Mouse (Mus musculus): Measurements from ENCODE around the gene Pcyt1a. TPM values are rescaled to one million over a fixed set of nuclear protein-coding genes. Genes with fewer than 3 reads are reported as not detected.
A peak's percentile ranks its signal among the peaks of the same experiment; 100 is the strongest.

Pcyt1a gene
- total RNA-seq, 2 experiments from 2014 or later, result 52.4 to 58.4 TPM

DNA sequence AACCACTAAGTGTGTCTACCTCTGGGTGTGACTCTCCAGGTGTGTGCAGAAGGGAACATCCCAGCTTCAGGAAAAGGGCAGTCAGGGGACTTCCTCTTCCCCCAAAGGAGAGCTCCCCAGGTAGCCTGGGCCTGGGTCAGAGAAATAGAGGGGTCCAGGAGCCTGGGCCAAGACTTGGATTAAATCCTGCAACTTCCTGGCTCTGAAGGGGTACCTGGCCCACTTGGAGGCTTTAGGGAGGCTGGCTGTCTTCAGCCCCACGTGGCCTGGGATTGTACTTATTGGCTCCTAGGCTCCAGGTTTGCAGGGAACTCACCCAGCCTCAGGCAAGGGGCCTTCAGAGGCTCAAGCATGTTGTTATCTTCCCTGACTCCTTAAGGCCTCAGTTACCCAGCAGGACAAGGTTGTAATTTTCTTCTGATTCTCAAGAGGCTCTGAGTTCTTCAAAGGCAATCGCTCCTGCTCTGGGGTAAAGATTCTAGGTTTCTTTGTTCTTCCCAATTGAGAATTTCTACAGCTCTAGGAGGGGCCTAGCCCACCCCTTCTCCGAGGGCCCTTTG is 77.9 kb downstream of the Pcyt1a start:
- no peak for DNase-seq
- intact Hi-C loops (cut with DNase I), result loop anchor here (5.0 kb wide), 1 partner anchor 104 kb away; no protein-coding TSS in a partner anchor

DNA sequence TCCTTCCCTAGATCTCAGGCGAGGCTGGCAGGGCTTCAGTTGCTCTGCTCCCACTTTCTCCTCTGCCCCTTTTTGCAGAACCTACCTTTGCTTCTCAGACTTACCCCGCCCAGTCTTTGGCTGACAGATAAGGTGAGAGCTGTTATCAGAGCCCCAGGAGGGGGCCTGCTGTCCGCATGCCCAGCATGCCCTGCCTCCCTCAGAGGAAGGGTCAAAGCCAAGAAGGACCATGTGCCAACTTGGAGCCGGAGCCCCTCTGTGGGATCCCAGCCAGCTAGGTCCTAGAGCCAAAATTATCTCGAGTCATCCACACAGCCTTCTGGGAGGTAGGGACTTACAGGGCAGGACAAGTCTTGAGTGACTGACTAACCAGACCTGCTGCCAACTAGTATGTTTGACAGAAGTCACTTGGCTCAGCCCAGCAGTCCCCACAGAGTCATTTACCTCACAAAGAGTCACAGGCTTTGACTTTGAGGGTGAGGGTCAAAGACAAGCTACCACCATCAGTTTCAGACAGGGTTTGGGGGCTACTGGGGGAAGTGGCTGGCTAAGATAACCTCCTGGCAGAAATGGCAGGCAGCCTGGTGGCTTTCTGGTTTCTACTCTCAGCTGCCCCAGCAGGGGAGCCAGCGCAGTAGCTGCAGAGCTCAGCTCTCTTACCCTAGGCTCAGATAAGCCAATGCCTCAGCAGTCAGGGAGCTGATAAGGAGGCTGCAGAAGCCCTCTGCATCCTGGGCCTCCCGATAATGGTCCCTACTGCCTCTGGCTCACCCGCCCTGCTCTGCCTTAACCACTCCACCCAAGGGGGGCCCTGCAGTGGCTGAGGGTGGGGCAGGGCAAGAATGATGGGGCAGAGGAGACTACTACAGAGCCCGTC is 78.6 kb downstream of the Pcyt1a start:
- intact Hi-C loops (cut with DNase I), result loop anchor here (5.0 kb wide), 1 partner anchor 103 kb away; no protein-coding TSS in a partner anchor
- DNase-seq, result peak; percentile 85

DNA sequence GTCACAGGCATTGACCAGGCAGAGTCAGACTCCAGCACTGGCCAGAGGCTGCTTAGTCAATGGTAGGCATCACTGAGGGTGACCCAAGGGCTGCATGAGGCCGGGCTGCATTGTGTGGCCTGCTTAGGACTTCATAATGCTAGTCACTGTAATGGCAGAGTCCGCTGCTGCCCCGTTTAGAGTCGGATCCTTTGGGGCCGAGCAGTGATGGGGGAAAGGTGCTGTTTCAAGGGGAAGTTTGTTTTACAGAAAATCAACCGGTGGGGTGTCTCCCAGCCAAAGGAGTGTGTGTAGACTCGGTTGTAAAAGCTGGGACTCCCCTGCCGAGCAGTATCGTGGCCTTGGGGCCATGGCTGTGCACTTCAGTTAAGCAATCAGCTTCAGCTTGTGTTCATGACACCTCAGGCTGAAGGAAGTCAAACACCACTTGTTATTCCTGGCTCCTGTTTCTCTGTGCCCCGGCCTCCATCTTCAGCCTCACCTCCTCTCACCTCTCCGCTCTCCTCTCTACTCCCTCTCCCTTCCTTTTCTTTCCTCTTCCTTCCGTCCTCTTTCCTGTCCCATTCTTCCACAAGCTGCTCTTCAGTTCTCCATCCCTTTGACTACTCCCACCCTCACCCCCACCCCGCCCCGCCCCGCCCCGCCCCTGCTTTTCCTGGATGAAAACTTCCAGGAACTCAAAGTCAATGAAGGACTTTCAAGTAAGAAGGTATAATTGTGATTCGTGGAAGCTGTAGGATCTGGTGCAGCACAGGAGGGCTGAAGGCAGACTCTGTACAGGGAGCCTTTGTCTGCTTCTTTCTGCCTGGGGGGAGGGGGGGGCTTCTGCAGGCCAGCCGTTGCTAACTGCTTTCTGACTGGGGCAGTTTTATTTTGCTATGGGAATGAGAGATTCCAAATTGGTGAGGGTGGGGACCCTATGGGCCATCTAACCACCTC is 79.9 kb downstream of the Pcyt1a start:
- DNase-seq, result no peak
- intact Hi-C loops (cut with DNase I), result no loop called here

DNA sequence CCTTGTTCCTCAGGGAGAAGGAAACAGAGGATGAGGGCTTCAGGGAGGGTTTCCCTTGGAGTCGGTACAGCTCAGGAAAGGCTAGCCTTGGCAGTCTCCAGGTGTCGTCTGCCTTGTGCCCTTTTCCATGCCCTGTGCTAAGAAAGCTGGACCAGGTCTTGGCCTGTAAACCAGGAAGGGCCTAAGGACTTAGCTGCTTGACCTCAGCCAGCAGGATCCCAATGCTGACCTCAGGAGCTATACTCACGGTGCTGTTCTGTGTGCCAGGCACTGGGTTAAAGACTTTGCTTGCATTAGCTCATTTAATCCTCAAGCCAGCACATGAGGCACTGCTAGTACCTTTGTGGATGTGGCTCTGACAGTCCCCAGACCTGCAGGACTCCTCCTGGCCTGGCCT is 80.6 kb downstream of the Pcyt1a start:
- intact Hi-C loops (cut with DNase I), result no loop called here
- DNase-seq, result no peak

DNA sequence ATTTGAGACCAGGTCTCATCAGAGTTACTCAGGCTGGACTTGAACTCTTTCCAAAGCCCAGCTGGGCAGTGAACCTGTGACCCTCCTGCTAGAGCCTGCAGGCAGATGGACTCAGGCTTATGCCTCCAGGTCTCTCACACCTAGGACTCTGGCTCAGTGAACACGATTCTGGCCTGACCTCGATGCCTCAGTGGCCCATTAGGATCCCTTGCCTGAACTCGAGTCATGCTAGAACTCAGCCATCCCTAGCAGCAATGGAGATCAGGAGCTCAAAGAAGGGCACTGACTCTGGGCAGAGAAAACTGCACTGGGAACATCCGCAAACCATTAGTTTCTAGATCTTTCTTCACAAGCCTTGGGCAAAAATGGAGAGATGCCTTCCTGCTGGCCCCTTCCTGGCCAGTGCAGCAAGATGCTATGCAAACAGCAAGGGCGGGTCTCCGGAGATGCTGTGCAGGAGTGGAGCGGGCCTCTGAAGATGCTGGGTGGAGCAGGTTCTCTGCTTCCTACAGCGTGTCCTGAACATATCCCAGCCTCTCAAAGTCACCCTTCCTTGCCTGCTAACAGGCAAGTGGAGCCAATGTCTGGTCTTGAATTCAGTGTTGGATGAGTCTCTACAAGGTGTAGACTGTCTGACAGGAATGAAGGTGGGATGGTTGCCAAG is 81.2 kb downstream of the Pcyt1a start:
- intact Hi-C loops (cut with DNase I), result no loop called here
- DNase-seq, result no peak

DNA sequence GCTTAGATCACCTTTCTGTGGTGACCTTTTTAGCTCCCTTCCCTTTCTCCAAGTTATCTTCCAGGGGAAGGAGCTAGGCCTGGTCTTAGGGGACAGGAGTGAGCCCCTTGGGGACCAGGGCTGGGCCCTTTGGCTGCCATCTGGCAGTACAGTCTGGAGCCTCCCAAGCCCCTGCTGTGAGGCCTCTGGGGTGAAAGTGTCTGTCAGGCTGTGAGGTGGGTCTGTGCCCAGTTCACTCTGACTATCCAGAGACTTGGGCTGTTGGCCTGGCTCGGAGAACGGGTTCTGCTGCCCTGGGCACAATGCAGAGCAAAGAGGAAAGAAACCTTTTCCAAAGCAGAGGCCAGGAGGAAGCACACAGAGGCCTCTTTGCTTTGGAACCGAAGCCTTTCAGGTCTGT is 82.2 kb downstream of the Pcyt1a start:
- peak; percentile 31 for DNase-seq
- intact Hi-C loops (cut with DNase I), result no loop called here

DNA sequence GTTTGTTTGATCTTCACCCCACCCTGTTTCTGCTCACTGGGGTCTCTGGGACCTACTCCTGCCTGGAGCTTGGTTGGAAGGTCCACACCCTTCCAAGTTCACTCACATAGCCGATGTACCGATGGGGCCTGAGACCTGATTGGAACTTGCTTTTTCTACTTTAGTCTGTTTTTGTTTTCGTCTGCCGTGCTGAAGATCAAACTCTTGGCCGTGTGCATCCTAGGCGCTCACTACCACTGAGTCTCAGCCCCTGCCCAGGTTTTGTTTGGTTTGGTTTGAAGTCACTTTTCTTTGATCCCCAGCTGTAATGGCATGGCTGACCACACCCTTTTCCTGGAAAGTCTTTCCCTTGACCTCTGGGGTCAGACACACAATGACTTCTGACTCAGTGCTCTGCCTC is 82.7 kb downstream of the Pcyt1a start:
- no peak for DNase-seq
- intact Hi-C loops (cut with DNase I), result no loop called here

DNA sequence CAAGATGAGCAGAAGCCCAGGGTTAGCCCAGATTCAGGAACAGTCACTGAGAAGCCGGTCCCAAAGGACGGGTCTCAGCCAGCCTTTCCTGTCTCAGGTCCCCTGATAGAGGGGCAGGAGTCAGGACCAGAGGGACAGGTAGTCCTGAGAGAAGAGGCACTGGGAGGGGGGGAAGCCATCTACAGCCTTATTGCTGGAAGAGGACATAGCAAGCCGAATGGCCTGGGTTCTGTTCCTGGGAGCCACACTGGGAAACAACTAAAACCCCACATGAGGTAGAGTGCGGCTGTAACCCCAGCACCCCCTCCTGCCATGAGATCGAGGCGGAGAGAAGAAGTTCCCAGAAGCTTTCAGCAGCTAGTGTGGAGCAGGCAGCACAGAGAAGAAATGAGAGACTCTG is 83.2 kb downstream of the Pcyt1a start:
- intact Hi-C loops (cut with DNase I), result no loop called here
- no peak for DNase-seq

DNA sequence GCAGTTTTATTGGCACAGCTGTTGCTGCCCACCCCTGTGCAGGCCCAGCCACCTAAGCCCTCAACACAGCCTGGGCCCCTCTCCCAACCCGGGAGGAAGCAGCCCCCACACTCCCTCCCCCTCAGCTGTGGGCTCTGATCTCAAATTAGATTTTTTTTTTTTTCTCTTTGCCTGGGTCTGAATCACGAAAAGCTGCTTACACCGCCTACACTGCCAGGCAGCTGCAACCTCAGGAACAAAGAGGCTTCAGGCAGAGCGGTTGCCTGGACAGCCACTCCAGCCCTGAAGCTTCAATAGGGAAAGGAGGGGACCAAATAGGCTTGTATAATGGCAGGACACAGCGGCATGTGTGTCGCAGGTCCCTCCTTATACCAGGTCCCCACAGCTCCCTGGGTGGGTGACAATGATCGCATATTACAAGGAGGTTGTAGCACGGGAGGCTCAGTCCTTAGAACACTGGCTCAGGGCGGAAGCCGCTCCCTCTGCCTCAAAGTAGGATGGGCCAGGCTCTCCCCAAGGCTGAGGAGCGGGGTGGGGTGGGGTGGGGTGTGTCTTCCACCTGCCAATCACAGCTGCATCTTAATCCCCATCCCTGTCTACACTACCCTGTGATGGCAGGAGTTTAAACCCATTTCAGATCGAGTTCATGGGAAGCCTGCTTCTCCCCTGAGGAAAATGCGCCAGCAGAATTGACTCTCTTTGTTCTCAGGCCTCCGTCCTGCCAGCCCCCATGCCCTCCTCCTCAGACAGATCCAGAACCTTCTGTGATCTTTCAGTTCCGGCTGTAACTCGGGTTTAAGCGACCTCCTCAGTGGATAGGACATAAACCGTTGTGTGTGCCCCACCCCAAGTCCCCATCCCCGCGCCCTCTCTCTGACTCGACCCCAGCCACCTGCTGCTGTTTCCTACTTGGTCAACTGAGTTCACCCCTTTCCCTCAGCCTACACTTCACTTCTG is 85.6 kb downstream of the Pcyt1a start:
- intact Hi-C loops (cut with DNase I), result no loop called here
- peak; percentile 33 for DNase-seq

DNA sequence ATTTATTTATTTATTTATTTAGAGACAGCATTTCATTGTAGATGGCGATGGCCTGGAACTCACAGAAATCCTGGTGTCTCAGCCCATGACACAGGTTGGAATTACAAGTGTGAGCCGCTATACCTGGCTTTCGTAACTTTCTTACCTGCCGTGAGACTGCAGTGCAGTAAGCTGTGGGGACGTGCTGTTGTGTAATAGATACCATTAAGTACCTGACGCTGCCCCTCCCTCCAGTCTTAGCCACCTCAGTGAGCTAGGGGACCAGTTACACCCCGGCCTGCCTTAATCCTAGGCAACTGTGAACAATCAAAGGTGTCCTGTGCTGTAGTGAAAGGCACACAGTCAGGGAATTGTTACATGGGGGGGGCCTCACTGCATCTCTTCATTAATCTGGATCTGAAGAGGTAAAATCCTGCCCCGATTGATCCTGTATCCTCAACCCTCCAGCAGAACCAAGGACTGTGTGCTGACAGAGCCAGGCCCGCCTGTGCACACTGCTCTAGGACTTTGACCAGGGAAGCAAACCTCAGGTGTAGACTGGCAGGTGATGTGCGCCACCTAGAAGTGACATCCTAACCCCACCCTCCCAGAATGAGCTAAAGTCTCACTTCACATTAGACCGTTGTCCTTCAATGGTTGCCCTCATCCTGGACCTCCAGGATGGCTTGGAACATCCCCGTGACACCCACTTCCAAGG is 87.2 kb downstream of the Pcyt1a start:
- no peak for DNase-seq
- intact Hi-C loops (cut with DNase I), result no loop called here

DNA sequence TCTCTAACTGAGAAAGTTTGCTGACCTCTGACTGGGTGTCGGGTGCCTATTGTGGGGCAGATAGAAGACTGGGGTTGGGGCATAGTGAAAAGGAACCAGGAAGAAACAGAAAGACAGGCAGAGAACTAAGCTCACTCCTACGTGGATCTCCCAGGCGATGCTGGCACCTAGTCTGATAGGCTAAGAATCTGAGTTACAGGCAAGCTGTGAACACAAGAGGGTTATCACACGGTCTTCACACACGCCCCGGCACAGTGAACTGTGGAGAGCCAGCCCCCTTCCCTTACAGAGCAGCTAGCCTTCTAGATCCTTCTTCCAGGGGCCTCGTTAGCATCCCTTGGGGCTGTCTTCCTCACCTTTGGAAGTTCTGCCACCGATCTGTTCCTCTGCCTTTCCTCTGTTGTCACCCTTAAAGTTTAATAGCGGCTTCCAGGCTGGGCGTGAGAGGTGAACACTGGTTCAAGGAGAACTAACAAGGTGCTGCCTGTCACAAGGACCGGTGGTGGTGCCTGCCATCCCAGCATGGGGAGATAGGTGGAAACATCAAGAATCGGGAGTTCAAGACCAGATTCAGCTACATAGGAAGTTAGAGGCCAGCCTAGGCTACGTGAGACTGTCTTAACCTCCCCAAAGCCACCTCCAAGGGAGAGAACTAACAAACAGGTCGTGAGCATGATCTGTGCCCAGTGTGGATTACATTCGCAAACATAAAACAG is 89.1 kb downstream of the Pcyt1a start:
- intact Hi-C loops (cut with DNase I), result no loop called here
- DNase-seq, result no peak

DNA sequence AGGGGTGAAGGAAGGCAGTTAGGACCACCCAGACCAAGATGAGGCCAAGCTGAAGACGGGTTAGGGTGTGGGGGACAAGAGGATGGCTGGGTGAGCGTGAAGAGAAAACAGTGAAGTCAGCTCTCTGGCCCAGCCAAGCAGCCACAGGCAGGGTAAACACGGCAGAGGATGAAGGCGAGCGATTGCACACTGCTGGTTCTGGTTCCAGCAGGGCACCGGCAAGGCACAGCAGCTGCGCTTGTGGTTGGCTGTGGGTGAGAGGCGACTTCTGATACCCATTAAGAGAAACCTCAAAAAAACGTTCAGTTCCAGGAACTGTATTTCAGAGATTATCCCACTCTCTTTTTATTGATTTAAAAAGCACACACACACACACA is 89.6 kb downstream of the Pcyt1a start:
- intact Hi-C loops (cut with DNase I), result no loop called here
- no peak for DNase-seq

DNA sequence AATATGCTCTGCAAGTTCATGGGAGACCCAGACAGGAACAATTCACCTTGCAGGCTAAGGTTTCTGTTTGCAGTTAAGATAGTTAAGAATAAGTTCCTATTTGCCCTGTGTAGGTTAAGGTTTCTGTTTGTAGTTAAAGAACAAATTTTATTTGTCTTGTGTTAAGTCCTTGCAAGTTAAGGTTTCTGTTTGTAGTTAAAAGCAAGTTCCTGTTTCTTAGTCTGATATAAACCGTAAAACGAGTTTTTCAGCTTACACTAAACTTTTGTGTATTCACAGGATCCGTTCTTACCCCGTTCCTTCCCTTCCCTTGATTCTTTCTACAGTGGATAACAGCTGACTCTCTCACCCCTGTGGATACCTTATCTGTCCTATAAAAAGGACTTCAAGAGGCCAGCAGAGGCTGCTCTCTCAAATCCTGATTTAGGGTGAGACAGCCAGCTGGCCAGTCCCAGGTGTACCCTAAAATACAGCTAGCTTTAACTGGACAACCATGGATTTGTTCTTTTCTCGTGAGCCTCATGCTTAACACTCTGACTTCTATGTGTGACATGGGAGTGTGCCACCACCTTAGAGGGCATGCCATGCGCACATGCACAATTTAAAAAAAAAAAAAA is 92.0 kb downstream of the Pcyt1a start:
- no peak for DNase-seq
- intact Hi-C loops (cut with DNase I), result no loop called here

DNA sequence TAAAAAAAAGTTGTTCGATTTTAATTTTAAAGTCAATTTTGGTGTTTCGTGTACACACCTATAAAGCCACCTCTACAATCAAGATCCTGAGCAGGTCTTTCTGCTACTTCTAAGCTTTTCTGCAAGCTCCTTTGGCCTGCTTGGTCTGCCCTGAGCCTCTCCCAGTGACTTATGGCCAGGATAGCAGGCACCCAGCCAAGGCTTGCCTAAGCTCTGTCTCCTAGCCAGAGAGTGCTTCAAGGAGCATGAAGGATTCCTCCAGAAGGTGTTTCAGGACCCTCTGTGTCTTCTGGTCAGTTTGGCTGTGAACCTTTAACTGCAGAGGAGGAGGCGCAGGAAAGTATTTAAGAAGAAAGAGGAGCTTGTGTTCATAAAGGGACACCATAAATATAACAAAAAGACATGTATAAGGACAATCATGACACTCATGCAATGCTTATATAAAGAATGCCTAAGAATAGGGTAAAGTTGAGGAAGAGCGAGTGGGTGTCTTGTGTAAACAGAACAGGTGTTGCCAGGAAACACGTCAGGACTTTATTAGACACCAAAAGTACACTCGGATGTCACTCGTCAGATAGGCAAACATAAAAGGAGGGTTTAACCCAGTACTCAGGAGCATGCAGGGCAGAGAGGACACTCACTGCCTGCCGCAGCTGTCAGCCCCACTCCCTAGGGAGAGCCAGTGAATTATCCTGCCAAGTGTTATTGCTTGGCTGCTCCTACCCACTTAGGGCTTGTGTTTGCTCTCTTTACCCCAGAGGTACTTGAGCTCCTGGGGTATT is 92.9 kb downstream of the Pcyt1a start:
- intact Hi-C loops (cut with DNase I), result no loop called here
- DNase-seq, result peak; percentile 80

DNA sequence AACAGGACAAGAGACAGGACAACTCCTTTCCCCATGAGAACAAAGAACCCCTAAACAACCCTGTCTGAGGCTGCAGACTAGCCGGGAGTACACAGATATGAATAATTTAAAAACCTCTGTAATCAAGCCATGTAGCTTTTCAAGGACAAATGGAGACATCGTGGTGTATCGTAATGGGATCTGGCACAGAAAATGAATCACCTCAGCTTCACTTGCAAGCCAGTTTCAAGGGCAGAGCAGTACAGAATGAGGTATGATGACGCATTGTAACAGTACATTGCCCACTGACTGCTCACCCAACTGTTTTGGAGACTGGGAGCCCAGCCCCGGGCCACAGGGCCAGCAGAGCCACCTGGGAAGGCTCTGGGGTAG is 93.5 kb downstream of the Pcyt1a start:
- no peak for DNase-seq
- intact Hi-C loops (cut with DNase I), result no loop called here

All from left cerebral cortex, postnatal 4 days (tissue).